8 mouse cellular contexts compared by ENCODE assay signal in the genomic region with DNA sequence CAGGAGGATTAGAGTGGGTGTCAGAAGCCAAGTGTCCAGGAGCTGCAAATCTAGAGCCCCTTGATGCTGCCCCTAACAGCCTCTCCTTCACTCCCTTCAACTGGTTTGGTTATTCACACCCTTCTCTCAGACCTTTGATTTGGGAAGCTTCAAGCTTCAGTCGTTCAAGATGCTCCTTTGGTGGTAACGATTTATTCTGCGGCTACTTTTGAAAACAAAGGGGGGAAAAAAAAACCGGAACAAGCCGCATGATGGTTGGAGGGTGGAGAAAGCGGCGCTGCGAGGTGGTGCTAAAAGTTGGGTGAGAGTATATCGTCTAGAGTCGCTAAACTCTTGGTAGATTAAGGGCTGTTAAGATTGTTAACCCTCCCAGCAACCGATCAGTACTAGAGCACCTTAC. TPM values are rescaled to one million over a fixed set of nuclear protein-coding genes. Genes with fewer than 3 reads are reported as not detected.
DNase-seq lines count a peak whose midpoint lies in the region; ATAC-seq and TF ChIP-seq lines count a peak whose summit lies in the region.

No protein-coding gene starts in this region.

- ATAC-seq in heart, embryonic 11.5 days (replicated peaks; ENCODE audit: insufficient number of reproducible peaks, low FRiP score, low TSS enrichment), result no peak
- ATAC-seq in granulocyte monocyte progenitor cell, adult 5-6 weeks (replicated peaks; ENCODE audit: poor library complexity, severe bottlenecking), result 0 out of 2 replicates have a peak, but pooled peaks have one; percentile 8

- TF ChIP-seq POLR2A in ES-Bruce4 (IDR thresholded peaks at IDR 0.05; ENCODE audit: insufficient read depth, low read length), result no peak

- peak overlapping the region; percentile 69 for H3K9ac ChIP-seq in heart, embryonic 11.5 days (ENCODE audit: low read depth, low read length)
- peak overlapping the region; percentile 88 for H3K9ac ChIP-seq in ES-Bruce4 (ENCODE audit: low read depth, poor library complexity, severe bottlenecking)

- WGBS in heart, embryonic 11.5 days (ENCODE audit: insufficient replicate concordance), result 2% methylated on average over 11 of the region's 11 CpGs
- WGBS in macrophage (ENCODE audit: missing documents), result 3% methylated on average over 11 of the region's 11 CpGs

- TF ChIP-seq EP300 in ES-Bruce4 (IDR thresholded peaks at IDR 0.05; ENCODE audit: insufficient read depth, low read depth, low read length), result no peak

- H3K4me2 ChIP-seq in heart, embryonic 11.5 days, result peak overlapping the region; percentile 74

- H3K27me3 ChIP-seq in heart, embryonic 11.5 days (ENCODE audit: control insufficient read depth, insufficient read depth, low read length), result peaks cover 29% of the 10 kb centered on the region
- H3K27me3 ChIP-seq in ES-Bruce4 (ENCODE audit: control insufficient read depth, insufficient read depth, low read length, poor library complexity, severe bottlenecking), result no peaks in the 10 kb centered on the region

- H3K9me3 ChIP-seq in heart, embryonic 11.5 days (replicated peaks; ENCODE audit: control insufficient read depth, low read length), result no peaks in the 10 kb centered on the region
- H3K9me3 ChIP-seq in ES-Bruce4 (replicated peaks; ENCODE audit: control insufficient read depth, insufficient read depth, low read length, poor library complexity, severe bottlenecking), result no peaks in the 10 kb centered on the region

- H3K79me2 ChIP-seq in macrophage (ENCODE audit: inconsistent target), result peaks cover 49% of the 10 kb centered on the region

- no peaks in the 10 kb centered on the region for H3K36me3 ChIP-seq in heart, embryonic 11.5 days (ENCODE audit: control insufficient read depth, insufficient read depth, low read length)
- no peaks in the 10 kb centered on the region for H3K36me3 ChIP-seq in ES-Bruce4 (ENCODE audit: control insufficient read depth, insufficient read depth, low read length, poor library complexity, severe bottlenecking)
- H3K36me3 ChIP-seq in macrophage (ENCODE audit: inconsistent target), result no peaks in the 10 kb centered on the region

- peaks cover 41% of the 10 kb centered on the region for H3K4me1 ChIP-seq in heart, embryonic 11.5 days (ENCODE audit: control insufficient read depth, insufficient read depth, low read length)
- peaks cover 5% of the 10 kb centered on the region for H3K4me1 ChIP-seq in ES-Bruce4 (ENCODE audit: control insufficient read depth, insufficient read depth, low read length)

- no peak for DNase-seq in heart, adult 9 months (ENCODE audit: low spot score in 2 of 2)
- no peak for DNase-seq in ovary, postnatal 14 days (ENCODE audit: low spot score)
- no peak for DNase-seq in T-cell, adult 2 months (ENCODE audit: low spot score)
- DNase-seq in layer of hippocampus, postnatal 10 days (ENCODE audit: low spot score in 2 of 2), result no peak

- H3K4me3 ChIP-seq in heart, embryonic 11.5 days (ENCODE audit: low read depth, low read length), result peak overlapping the region; percentile 70
- H3K4me3 ChIP-seq in ES-Bruce4 (ENCODE audit: low read depth, low read length) (peak overlapping the region; percentile 84), macrophage (ENCODE audit: inconsistent target) (peak overlapping the region; percentile 58)

- peak overlapping the region; percentile 60 for H3K27ac ChIP-seq in heart, embryonic 11.5 days (ENCODE audit: low read depth, low read length)
- H3K27ac ChIP-seq in ES-Bruce4 (ENCODE audit: insufficient read depth, low read length) (no peak overlapping the region), macrophage (peak overlapping the region; percentile 90)

- TF ChIP-seq CTCF in ES-Bruce4 (IDR thresholded peaks at IDR 0.05; ENCODE audit: low read depth, low read length), result no peak

RNA-seq across cellular contexts. Expression of a gene that starts 3.5 kb away (rescaled TPM):
- polyA plus RNA-seq in heart, embryonic 11.5 days (2014; fragmentation: Nextera tagmentation; extraction: Ambion mirVana), result 4.4 and 5.4 TPM in 2 replicates
- polyA plus RNA-seq in ES-Bruce4 (2011; ENCODE audit: insufficient read depth, insufficient read length, low read depth, missing spikeins) (25.3 and 28.5 TPM in 2 replicates), macrophage (2018) (13.1 to 22.6 TPM (median 20.1 TPM) in 3 replicates)
- total RNA-seq in granulocyte monocyte progenitor cell, adult 5-6 weeks (2014; fragmentation: Nextera tagmentation), result 19.6 and 20.5 TPM in 2 replicates
- total RNA-seq in granulocyte monocyte progenitor cell, adult 5-6 weeks (2017), result 13.3 and 15.6 TPM in 2 replicates
- total RNA-seq in macrophage (2018; cell fraction: chromatin; rRNA removed), result 100 to 1,000 TPM in 8 of 26 experiments, 10 to 100 TPM in 17, 1 to 10 TPM in 1; 6.3 to 176 (median 84.9) TPM
- 10 to 100 TPM in 20 of 26 experiments, 1 to 10 TPM in 6; 2.1 to 26.3 (median 14.4) TPM for total RNA-seq in macrophage (2018; cell fraction: cytosol; rRNA removed)
- 100 to 1,000 TPM in 1 of 26 experiments, 10 to 100 TPM in 20, 1 to 10 TPM in 5; 5.4 to 103 (median 30.6) TPM for total RNA-seq in macrophage (2018; cell fraction: nucleus; rRNA removed)
- 1 to 10 TPM; 6.1 to 6.2 TPM for total RNA-seq in layer of hippocampus, postnatal 10 days (2021)
